Mouse (Mus musculus): ENCODE measurements at regions not wholly inside any gene's neighbourhood (a gene's known extent, or its start where the extent isn't known, plus 50 kb on each side); places are given as distances from the start of the nearest gene placed in this dataset.

GRCm38 (mm10) chr3:61161384-61161783, 158.8 kb downstream of the P2ry1 start:
- Histone ChIP-seq H3K27me3 (ENCODE audit: poor library complexity, severe bottlenecking) (no peaks in the 10 kb centered on the region), H3K4me3 (no peak overlapping the region), H3K27ac (no peak overlapping the region), H3K36me3 (replicated peaks) (no peaks in the 10 kb centered on the region), H3K9me3 (no peaks in the 10 kb centered on the region), H3K4me1 (no peaks in the 10 kb centered on the region)
- DNase-seq (ENCODE audit: extremely low spot score, low spot score), result no peak

DNA sequence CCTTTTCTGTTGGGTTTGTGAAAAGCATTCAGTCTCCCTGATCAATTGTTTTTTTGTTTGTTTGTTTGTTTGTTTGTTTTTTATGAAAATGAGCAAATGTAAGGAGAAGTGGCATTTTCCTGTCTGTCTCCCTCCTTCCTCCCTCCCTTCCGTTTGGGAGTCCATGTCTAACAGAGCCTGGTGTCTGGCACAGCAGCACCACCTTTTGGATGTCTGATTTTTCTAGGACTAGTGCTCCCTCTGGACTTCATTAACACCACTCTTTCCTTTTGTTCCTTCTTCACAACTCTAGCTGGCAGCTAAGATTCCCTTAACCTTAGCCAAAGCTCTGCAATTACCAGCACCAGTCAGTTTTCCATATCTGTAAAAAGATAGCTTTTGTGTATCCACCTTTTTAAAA, 175.6 kb upstream of the Rap2b start:
- no peaks in the 10 kb centered on the region for H3K27me3 ChIP-seq (ENCODE audit: poor library complexity, severe bottlenecking)
- H3K27ac ChIP-seq, result no peak overlapping the region
- WGBS, result 28% methylated on average over 1 of the region's 1 CpGs
- H3K36me3 ChIP-seq (replicated peaks), result no peaks in the 10 kb centered on the region
- H3K9me3 ChIP-seq, result no peaks in the 10 kb centered on the region
- DNase-seq (ENCODE audit: extremely low spot score, low spot score), result no peak
- no peaks in the 10 kb centered on the region for H3K4me1 ChIP-seq
- H3K4me3 ChIP-seq, result no peak overlapping the region

DNA sequence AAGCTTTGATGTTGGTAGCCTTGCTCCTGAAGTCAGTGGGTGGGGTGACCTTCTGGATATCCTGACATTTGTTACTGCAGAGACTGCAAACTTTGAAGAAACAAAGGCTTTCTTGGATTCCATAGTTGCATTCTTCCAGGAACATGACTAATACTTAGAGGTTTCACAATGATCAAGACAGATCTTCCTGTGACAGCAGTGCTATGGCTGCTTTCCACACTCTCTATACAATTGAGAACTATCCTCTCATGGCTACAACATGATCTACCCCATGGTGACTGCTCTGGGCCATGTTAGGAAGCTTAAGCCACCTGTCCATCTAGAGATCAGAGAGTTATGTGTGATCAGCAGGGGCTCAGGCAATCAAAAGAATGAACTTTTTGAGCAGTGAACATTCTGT, 172.8 kb upstream of the Rap2b start:
- Histone ChIP-seq H3K4me3 (no peak overlapping the region), H3K36me3 (replicated peaks) (no peaks in the 10 kb centered on the region), H3K9me3 (no peaks in the 10 kb centered on the region), H3K27ac (no peak overlapping the region), H3K27me3 (ENCODE audit: poor library complexity, severe bottlenecking) (no peaks in the 10 kb centered on the region), H3K4me1 (no peaks in the 10 kb centered on the region)
- no peak for DNase-seq (ENCODE audit: extremely low spot score, low spot score)

DNA sequence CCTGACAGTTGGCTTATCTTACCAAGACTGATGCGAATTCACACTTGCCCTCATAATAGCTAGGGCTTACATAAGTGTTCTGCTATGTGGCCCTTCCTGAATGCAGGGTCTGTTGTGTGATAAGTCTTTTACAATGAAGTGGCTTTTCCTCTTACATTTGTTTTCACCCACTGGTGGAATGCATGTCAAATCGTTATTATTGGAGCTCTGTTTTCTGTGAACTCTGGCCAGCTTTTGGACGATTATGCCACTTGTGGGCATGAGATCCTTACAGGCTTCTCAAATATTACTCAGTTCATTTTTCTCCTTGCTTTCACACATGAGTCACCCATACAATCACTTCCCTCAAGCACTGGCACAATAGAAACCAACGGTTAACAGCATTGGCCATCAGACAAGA, 144.9 kb upstream of the Rap2b start:
- Histone ChIP-seq H3K36me3 (replicated peaks) (no peaks in the 10 kb centered on the region), H3K9me3 (no peaks in the 10 kb centered on the region)
- WGBS, result 82% methylated on average over 4 of the region's 4 CpGs

DNA sequence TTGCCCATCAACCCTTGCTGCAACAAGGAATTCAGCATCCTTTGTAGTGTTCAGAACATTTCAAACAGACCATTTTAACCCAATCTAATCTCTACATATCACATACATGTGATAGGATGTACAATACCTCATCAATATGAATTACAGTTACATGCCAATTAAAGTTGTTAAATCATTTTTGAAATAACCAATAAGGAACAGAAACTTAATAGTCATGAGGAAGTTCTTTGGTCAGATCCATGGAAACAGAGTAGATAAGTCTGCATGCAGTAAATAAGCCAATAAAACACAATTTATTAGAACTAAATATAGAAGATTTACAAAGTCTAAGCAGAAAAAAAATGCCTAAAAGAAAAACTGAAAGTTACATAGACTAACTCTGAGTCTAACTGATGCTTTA, 136.9 kb upstream of the Rap2b start:
- no peak overlapping the region for H3K4me3 ChIP-seq
- no peaks in the 10 kb centered on the region for H3K4me1 ChIP-seq
- H3K36me3 ChIP-seq (replicated peaks), result no peaks in the 10 kb centered on the region
- DNase-seq (ENCODE audit: extremely low spot score, low spot score), result no peak
- H3K27me3 ChIP-seq (ENCODE audit: poor library complexity, severe bottlenecking), result no peaks in the 10 kb centered on the region
- no peaks in the 10 kb centered on the region for H3K9me3 ChIP-seq
- no peak overlapping the region for H3K27ac ChIP-seq

More for the DNA sequence above, 144.9 kb upstream of the Rap2b start:
- Histone ChIP-seq H3K27me3 (ENCODE audit: poor library complexity, severe bottlenecking) (no peaks in the 10 kb centered on the region), H3K4me3 (no peak overlapping the region), H3K4me1 (no peaks in the 10 kb centered on the region), H3K27ac (no peak overlapping the region)
- no peak for DNase-seq (ENCODE audit: extremely low spot score, low spot score)

DNA sequence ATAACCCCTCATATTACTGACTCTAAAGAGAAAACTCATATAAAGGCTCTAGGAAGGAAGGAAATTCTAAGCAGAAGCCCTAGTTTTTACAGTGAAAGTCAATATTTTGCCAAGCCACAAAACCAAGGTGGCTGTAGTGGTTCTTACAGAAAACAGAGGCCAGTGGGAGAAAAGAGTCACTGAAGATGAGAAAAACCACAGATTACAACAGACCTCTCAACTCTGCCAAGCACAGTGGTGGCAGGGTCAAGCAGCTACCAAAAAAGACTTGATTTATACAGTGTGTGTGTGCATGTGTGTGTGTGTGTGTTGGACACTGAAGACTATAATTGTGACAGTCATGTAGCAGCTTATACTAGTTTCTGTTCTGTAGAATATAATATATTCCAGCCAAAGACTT, 136.4 kb upstream of the Rap2b start:
- no peak overlapping the region for H3K27ac ChIP-seq
- H3K36me3 ChIP-seq (replicated peaks), result no peaks in the 10 kb centered on the region
- H3K27me3 ChIP-seq (ENCODE audit: poor library complexity, severe bottlenecking), result no peaks in the 10 kb centered on the region
- no peaks in the 10 kb centered on the region for H3K9me3 ChIP-seq
- no peak overlapping the region for H3K4me3 ChIP-seq
- no peaks in the 10 kb centered on the region for H3K4me1 ChIP-seq
- DNase-seq (ENCODE audit: extremely low spot score, low spot score), result no peak

GRCm38 (mm10) chr3:61241380-61241779, 120.1 kb upstream of the Rap2b start:
- H3K27ac ChIP-seq, result no peak overlapping the region
- no peaks in the 10 kb centered on the region for H3K9me3 ChIP-seq
- no peaks in the 10 kb centered on the region for H3K36me3 ChIP-seq (replicated peaks)
- DNase-seq (ENCODE audit: extremely low spot score, low spot score), result no peak
- no peaks in the 10 kb centered on the region for H3K27me3 ChIP-seq (ENCODE audit: poor library complexity, severe bottlenecking)
- peaks cover 4% of the 10 kb centered on the region; the same call in 1 of the 2 replicates for H3K4me1 ChIP-seq
- 88% methylated on average over 5 of the region's 5 CpGs for WGBS
- no peak overlapping the region for H3K4me3 ChIP-seq

GRCm38 (mm10) chr3:61243876-61244527, 117.4 kb upstream of the Rap2b start:
- no peaks in the 10 kb centered on the region for H3K27me3 ChIP-seq (ENCODE audit: poor library complexity, severe bottlenecking)
- H3K27ac ChIP-seq, result no peak overlapping the region
- H3K9me3 ChIP-seq, result no peaks in the 10 kb centered on the region
- no peak overlapping the region for H3K4me3 ChIP-seq
- WGBS, result 23% methylated on average over 6 of the region's 6 CpGs
- no peaks in the 10 kb centered on the region for H3K36me3 ChIP-seq (replicated peaks)
- H3K4me1 ChIP-seq, result no peaks in the 10 kb centered on the region
- no peak for DNase-seq (ENCODE audit: extremely low spot score, low spot score)

- Histone ChIP-seq H3K36me3 (replicated peaks) (no peaks in the 10 kb centered on the region), H3K4me3 (no peak overlapping the region), H3K4me1 (no peaks in the 10 kb centered on the region), H3K9me3 (no peaks in the 10 kb centered on the region), H3K27ac (no peak overlapping the region), H3K27me3 (ENCODE audit: poor library complexity, severe bottlenecking) (no peaks in the 10 kb centered on the region)
- WGBS, result 80% methylated on average over 4 of the region's 4 CpGs
- no peak for DNase-seq (ENCODE audit: extremely low spot score, low spot score)
Measured at GRCm38 (mm10) chr3:61246429-61246828, 115.0 kb upstream of the Rap2b start.

GRCm38 (mm10) chr3:61247344-61247743, 114.1 kb upstream of the Rap2b start:
- H3K27ac ChIP-seq, result no peak overlapping the region
- no peaks in the 10 kb centered on the region for H3K9me3 ChIP-seq
- no peak for DNase-seq (ENCODE audit: extremely low spot score, low spot score)
- no peaks in the 10 kb centered on the region for H3K4me1 ChIP-seq
- no peak overlapping the region for H3K4me3 ChIP-seq
- no peaks in the 10 kb centered on the region for H3K27me3 ChIP-seq (ENCODE audit: poor library complexity, severe bottlenecking)
- no peaks in the 10 kb centered on the region for H3K36me3 ChIP-seq (replicated peaks)
- 87% methylated on average over 1 of the region's 1 CpGs for WGBS

DNA sequence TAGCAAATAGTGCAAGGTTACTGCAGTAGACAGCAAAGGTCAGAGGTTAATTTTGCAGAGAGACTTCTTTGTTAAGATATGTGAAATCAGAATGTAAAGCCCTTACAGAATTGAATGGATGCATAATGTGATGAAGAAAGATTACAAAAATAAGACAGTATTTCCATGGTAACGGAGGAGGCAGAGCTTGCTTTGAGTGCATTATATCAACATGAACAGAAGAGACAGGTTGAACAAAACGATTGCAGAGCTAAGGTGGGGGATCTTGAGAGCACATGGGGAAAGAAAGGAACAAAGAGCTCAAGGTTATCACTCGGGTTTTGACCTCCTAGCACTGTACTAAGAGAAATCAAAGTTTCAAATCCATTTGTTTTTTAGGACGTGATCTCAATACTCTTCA, 106.2 kb upstream of the Rap2b start:
- no peak overlapping the region for H3K4me3 ChIP-seq
- no peak for DNase-seq (ENCODE audit: extremely low spot score, low spot score)
- no peaks in the 10 kb centered on the region for H3K27me3 ChIP-seq (ENCODE audit: poor library complexity, severe bottlenecking)
- WGBS, result 79% methylated on average over 4 of the region's 4 CpGs
- no peaks in the 10 kb centered on the region for H3K9me3 ChIP-seq
- no peaks in the 10 kb centered on the region for H3K4me1 ChIP-seq
- no peak overlapping the region for H3K27ac ChIP-seq
- no peaks in the 10 kb centered on the region for H3K36me3 ChIP-seq (replicated peaks)

DNA sequence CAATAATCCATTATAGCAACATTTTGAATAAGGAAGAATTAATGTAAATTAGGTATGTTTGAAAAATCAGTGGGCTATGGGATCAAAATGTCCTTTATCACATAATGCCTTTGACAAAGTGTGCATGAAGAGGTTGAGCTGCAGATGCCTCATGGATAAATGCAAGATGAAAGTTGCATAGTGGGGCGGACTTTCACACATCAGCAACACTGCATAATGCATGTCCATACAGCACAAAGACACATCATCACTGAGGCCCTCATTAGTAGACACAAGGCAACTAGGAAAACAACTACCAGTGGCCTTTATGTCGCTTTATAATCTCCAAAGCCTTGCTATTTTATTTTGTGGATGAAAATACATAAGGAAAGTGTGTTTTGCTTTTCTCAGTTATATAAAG, 105.8 kb upstream of the Rap2b start:
- Histone ChIP-seq H3K27ac (no peak overlapping the region), H3K36me3 (replicated peaks) (no peaks in the 10 kb centered on the region), H3K4me1 (no peaks in the 10 kb centered on the region), H3K4me3 (no peak overlapping the region), H3K27me3 (ENCODE audit: poor library complexity, severe bottlenecking) (no peaks in the 10 kb centered on the region), H3K9me3 (no peaks in the 10 kb centered on the region)
- no peak for DNase-seq (ENCODE audit: extremely low spot score, low spot score)
- WGBS, result 78% methylated on average over 2 of the region's 2 CpGs

GRCm38 (mm10) chr3:61268453-61269335, 92.7 kb upstream of the Rap2b start:
- peak; percentile 18 for DNase-seq (ENCODE audit: extremely low spot score, low spot score)

More at GRCm38 (mm10) chr3:61268453-61269335, 92.7 kb upstream of the Rap2b start:
- H3K36me3 ChIP-seq (replicated peaks), result no peaks in the 10 kb centered on the region
- no peaks in the 10 kb centered on the region for H3K9me3 ChIP-seq
- WGBS, result 81% methylated on average over 5 of the region's 5 CpGs
- H3K4me1 ChIP-seq, result no peaks in the 10 kb centered on the region
- no peaks in the 10 kb centered on the region for H3K27me3 ChIP-seq (ENCODE audit: poor library complexity, severe bottlenecking)
- no peak overlapping the region for H3K4me3 ChIP-seq
- H3K27ac ChIP-seq, result no peak overlapping the region

Measured in forebrain, embryonic 10.5 days (tissue).